Mouse (Mus musculus) neutrophil, adult 5-6 weeks (primary cell): ENCODE results near the gene Pttg1. TPM values are rescaled to one million over a fixed set of nuclear protein-coding genes. Genes with fewer than 3 reads are reported as not detected.

Experiments
- ATAC-seq: fragments of 151-379, 151-347 bp; 2 replicates; pipeline ENCODE4 v1.8.0; 2017; ENCODE audit warnings: mild to moderate bottlenecking, moderate TSS enrichment; ENCODE audit not compliant: insufficient number of reproducible peaks, poor library complexity, low FRiP score, severe bottlenecking; ENCODE audit errors: extremely low read depth
- total RNA-seq: library from RNA; stranded (forward); fragments of 200-1000 nt; gene quantifications from 2 replicates; pipeline ENCODE4 v1.2.3, GENCODE M21; 2017

The Pttg1 gene
- total RNA-seq = 121 and 154 TPM in 2 replicates

DNA sequence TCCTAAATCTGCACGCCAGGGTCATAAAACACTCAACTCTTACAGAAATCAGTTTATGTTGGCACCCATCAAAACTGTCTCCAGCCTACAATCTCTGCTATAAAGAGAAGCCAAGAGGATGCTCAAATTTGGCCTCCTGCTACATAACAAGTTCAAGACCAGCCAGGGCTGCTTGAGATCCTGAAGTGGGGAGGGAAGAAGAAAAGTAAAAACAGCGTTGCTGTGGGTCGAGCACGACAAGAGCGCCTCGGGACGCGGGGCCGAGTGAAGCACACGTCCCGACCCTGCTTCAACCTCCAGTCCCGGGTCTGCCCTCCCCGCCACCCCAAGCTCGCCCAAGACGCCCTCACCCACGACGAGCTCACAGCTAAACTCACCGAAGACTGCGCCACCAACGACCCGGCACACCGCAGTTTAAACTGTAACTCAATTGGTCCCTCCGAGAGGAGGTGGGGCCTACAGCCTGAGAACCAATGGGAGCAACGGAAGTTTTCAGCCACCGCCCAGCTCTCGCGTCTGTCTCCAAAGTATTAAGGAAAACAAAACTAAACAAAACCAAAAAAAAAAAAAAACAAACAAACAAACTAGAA is at the start of gene Pttg1:
TSS of gene Pttg1 (minus strand) at position 428 of the 590 bp plus-strand sequence.
- ATAC-seq = peak; percentile 100

DNA sequence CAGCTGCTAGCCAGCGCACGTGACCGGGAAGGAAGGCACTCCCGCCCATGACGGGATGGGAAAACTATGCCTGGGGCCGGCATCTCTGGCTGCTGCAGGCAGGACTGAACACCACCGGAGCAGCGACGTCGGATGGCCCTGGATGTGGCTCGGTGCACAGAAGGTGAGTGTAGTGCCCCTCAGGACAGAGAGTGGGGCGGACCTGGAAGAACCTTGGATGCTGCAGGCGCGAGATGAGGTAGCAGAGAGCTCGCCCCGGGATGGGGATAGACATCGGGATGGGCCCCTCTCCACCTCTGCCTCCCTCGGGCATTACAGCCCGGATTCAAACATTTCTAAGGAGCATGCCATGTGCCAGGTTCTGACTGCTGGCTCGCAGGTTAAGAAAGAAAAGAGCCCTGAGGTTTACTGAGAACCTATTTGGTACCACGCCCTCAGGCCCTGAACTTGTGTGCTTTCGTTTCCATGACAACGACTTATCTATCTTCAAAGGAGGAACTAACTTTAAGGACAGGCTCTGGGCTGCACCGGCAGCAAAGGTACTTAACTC is 48.2 kb upstream of the Pttg1 start, which contains the start of gene C1qtnf2:
TSS of gene C1qtnf2 (plus strand) at position 52 of the 550 bp plus-strand sequence.
- ATAC-seq = 0 out of 2 replicates have a peak, but pooled peaks have one; percentile 23

DNA sequence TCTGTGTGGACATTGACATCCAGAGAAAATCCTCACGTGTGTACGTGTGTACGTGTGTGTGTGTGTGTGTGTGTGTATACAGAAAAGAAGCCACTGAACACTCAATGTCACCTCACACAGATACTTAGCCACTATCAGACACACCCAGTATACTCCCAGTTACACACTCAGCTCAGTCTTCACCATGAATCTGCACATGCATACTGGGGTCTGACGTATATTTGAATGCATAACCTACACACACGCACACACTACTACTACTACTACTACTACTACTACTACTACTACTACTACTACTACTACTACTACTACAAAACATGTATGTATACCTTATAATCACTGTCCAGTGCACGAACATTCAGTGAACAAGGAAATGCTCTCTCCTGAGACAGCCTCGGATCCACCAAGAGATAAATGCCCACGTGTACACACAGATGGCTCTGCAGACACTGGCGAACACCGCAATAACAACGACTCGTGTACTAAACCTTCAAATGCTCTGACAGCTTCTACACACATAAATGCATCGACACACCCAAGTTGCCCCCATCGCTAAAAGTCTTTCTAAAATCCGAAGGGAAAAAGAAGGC is 47.7 kb upstream of the Pttg1 start:
- ATAC-seq = no peak

DNA sequence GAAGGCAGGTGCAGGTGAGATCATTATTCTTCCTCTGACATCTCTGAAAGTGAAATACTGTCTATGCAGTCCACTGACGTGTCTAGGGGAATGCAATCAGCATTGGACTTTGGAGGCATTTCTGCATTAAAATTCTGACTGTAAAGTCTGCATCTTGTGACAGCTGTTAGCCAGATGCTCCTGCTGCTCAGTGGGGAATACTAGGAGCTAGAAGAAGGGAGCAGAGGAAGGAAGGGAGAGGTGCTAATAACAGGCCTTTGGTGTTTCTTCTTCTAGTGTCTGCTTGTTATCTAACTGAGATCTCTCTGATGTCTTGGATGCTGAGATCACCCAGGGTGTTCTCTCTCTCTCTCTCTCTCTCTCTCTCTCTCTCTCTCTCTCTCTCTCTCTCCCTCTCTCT is 47.1 kb upstream of the Pttg1 start:
- no peak for ATAC-seq

DNA sequence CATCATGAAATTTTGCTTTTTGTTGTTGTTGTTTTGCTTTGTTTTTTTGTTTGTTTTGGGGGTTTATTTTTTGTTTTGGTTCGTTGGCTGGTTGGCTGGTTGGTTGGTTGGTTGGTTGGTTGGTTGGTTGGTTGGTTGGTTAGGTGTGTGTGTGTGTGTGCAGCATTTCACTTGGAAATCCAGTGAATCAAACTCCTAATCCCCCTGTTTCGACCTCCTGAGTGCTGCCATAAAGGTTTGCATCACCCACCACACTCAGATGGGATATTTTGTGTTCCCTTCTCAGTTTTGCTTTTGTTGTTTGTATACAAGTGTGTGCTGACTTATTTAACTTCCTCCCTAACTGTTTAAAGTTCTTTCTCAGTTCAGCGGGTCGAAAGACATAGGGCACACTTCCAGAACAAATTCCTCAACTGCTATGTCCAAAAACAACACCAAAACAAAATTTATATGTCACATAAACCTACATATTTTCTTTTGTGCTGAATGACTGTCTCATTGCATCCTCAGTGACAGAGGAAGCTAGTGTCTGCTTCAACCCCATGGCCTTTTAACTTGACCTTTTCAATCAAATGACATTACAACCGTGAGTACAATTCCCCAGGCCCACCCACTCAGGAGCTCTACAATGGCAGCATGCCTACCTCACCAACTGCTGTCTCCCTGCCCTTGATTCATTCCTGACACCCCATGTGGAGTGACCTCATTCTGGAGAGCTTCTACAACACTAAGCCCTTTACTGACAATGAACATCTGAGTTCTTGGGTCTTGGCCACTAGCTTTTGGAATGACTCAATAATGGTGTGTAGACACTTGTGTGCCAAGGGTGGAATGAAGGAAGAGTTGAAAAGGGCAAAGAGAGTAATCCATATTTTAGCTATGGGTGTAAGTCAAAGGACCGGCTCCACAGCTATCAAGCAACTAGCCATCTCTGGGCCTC is 45.1 kb upstream of the Pttg1 start:
- ATAC-seq = no peak

DNA sequence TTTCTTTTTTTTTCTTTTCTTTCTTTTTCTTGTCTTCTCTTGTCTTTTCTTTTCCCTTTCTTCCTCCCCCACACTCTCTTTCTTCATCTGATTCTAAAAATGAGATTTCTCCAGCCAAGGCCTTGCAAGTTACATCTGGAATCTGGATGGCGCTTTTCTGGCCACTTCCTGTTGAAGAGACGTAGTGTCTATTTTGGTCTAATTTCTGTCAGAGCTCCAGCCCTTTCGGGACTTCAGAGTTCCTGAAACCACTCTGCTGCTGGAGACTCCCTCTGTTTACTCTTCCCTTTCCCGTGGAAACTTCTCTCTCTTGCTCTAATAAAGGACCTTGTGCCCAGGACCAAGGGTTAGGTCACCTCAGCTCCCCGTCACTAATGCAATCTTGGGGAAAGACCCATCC is 44.1 kb upstream of the Pttg1 start:
- no peak for ATAC-seq

DNA sequence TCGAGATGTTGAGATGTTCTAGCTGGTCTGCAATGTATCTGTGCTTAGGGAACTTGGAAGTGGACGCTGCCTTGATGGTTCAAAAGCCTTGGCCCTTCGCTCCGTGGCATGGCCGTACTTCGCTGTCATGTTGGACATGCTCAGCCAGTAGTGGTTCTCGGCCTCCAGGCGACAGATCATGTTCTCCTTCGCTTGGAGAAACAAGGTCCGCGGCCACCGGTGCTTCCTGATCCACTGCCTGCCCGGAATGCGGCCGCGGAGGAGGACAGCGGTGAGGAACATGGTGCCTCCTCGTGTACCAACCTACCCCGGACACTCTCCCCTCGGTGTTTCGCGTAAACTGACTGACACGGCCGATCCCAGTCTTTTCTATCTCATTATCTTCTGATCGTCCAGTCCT is 37.2 kb upstream of the Pttg1 start:
- ATAC-seq = no peak

DNA sequence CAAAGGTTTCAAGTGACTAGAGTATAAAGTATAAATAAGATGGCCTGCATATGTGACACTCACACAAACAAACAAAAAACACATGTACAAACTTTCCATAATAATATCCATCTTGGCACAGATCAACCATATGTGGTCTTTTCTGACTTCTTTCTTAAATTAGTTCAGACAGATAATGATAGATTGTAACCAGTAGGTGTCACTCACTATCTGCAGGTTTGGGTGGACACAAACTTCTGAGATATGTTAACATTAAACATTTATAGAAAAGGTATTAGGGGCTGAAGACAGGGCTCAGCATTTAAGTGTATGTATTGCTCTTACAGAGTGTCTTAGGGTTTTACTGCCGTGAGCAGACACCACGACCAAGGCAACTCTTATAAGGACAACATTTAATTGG is 26.2 kb upstream of the Pttg1 start:
- no peak for ATAC-seq

DNA sequence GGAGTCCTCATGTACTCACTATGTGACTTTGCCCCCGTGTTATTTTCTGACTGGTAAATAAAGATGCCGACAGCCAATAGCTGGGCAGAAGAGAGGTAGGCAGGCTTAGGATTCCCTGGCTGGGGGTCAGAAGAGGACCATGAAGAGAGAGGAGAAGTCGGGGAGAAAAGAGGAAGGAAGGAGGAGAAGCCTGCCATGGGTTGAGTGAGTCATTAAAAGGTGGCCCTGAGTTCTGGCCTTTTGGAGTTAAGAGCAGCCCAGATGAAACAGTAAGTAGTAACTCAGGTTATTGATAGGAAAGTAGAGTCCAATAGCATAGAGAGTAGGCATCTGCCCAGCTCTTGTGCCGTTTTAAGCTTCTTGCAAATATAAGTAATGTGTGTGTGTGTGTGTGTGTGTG is 25.3 kb upstream of the Pttg1 start:
- no peak for ATAC-seq

DNA sequence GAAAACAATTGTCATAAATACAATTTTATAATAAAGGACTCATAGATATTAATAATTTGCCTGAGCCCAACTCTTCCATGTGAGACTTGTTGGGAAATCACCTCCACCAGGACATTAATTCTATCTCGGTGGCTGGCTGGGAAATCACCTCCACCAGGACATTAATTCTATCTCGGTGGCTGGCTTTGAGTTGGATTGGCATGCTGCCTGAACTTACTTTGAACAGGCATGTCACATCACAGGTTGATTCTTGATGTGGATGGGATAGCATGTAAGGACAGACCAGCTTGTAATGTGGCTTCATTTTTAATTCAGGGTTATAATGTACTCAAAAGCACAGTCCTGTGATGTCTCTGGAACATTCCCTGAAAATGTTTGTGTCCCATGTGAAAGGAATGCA is 23.9 kb upstream of the Pttg1 start:
- no peak for ATAC-seq

DNA sequence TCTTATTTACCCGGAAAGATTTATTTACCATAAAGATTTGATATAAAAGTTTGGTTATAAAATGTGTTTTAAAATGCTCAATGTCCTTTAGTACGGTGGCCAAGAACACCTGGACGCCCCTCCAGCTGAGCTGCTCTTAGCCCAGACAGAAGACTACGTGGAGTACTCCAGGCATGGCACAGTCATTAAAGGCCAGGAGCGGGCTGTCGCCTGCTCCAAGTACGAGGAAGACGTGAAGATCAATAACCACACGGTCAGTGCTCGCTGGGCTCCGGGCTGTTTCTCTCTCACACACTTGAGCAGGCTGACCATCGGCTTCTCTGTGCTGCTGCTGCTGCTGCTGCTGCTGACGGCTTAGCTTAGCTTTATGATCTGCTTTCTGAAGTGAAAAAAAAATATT is 17.1 kb upstream of the Pttg1 start:
- no peak for ATAC-seq

DNA sequence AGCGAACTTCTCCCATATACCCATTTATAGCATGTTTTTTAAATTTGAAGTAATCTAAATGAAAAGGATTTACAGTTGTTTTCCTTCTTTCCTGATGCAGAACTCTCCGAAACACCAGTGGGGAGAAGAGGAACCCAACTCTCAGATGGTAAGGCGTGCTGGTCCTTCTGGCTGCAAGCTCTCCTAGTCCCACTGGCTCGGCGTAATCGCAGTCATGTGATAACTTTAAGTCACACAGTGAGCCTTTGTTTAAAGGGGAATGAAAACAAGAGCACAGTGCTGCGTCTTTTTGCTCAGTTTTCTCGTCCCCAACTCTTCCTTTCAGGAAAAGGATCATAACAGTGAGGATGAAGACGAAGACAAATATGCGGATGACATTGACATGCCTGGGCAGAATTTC is 15.1 kb upstream of the Pttg1 start:
- ATAC-seq = no peak

DNA sequence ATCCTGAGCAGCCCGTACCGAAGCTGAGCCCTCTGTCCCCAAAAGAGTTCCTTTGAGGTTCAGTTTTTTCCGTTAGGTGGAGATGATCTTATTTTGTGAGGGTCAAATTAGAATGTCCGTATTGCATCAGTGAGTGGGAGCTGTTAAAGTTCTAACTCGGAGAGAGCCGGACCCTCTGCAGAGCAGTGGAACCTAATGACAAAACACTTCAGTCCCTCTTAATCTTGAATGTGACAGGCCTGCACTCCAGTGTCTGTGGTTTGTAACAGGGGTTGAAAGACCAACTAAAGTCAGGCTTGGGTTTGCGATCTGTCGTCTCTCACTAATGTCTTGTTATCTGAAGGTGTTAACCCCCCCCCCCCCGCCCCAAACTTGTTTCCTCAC is 8.0 kb upstream of the Pttg1 start:
- no peak for ATAC-seq

DNA sequence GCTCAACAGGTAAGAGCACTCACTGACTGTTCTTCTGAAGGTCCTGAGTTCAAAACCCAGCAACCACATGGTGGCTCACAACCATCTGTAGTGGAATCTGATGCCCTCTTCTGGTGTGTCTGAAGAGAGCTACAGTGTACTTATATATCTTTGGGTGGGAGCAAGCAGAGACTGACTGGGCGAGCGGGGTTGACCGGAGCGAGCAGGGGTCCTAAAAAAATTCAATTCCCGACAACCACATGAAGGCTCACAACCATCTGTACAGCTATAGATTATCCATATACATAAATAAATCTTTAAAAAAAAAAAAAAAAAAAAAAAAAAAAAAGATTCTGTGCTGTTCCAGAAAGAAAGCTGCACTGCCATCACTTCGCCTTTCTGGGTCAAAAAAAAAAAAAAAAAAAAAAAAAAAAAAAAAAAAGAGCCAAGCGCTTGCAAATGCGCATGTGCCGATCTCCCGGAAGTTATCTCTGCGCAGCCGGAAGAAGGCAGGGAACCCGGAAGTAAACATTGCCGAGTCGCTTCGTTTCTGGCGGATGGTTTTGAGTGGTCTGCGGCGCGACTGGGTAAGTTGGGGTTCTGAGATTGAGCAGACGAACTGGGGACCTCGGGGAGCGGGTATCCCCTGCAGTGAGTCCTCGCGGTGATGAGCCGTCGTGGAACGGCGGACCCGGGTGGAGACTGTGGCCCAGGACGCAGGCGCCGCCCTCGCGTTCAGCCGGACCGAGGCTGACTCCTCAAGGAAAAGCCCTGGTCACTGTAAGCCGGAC is 7.4 kb upstream of the Pttg1 start, which contains the start of gene Slu7:
TSS of gene Slu7 (plus strand) at position 491 of the 770 bp plus-strand sequence.
- peak; percentile 96 for ATAC-seq

DNA sequence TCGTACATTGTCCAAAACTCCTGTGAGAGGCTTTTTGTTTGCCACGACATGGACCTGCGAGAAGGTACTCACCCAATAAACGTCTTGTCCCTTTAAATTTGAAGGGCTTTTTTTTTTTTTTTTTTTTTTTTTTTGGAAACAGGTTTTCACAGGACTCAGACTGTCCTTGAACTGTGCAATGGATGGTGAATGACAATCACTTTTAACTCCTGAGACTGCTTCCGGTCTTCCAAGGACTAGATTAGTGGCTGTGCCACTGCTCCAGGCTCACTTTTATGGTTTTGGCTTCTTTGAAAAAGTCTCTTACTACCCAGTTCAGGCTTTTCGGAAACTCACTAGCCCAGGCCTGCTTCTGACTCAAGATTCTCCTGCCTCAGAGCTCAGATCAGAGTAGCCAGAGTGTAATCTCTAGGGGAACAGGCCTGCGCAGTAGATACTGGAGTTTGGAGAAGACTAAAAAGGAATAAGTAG is 398 bp upstream of the Pttg1 start:
- no peak for ATAC-seq

DNA sequence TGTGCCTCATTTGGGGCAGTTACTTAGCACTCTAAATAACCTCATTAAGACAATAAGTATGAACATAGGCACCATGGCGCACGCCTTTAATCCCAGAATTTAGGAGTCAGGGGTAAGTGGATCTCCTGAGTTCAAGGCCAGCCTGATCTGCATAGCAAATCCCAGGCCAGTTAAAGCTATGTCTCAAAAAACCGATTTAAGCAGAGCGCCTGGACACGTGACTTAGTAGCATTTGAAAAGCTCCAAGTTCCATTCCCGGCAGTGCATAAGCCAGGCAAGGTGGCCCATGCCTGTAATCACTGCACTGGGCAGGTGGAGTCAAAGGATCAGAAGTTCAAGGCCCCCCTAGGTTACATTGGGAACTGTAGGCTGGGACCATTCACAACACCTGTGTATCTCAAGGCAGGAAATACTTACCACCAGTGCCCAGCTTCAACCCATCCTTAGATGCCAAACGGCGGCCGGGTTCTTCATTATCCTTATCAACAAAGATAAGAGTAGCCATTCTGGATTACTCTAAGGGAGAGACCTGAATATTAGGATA is 813 bp downstream of the Pttg1 start:
- ATAC-seq = no peak

DNA sequence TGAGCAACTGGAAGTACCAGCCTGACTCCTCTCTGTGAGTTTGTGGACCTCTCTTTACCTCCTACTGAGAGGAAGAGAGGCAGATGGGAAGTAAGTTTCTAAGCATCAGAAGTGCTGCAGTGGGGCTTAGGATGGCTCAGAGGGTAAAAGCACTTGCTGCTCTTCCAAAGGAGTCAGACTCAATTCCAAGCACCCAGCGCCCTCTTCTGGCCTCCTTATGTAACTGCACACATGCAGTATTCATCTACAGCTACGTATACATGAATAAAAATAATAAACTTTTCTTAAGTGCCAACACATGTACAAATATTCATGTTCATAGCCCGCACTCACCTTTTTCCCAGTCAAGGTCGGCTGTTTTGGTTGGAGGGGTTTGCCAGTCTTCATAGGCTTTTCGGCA is 1.7 kb downstream of the Pttg1 start:
- ATAC-seq = no peak

DNA sequence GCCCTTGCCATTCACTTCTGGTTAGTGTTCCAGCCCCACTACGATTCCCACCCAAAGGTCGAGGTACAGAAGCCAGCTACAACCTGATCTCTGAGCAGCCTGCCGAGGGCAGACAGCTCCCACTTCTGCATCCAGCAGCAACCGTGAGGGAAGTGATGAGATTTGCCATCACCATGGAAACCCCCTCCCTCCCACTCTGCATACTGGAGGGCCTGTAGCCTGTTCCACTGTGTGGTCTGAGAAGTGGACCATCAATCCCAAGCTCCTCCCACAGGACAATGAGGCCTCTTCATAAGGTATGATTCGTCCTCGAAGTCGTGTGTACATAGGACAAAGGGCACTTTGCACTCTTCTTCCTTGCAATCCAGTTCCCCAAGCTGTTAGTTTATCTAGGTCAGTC is 8.8 kb downstream of the Pttg1 start:
- no peak for ATAC-seq
